Mouse (Mus musculus) B cell, adult (primary cell): ENCODE measurements around the gene Zfp148. TPM values are rescaled to one million over a fixed set of nuclear protein-coding genes. Genes with fewer than 3 reads are reported as not detected.

Experiments used
- total RNA-seq: library from RNA; stranded (reverse); gene quantifications from 4 replicates; pipeline ENCODE4 v1.2.4, GENCODE M21; 2023; ENCODE audit not compliant: inconsistent age

Zfp148 gene
- total RNA-seq, result 72.7 to 81.5 TPM (median 74.5 TPM) in 4 replicates

GRCm38 (mm10) chr16:33379944-33380881 lies at the start of gene Zfp148:
Zfp148 (plus strand) TSS chr16:33380836.

GRCm38 (mm10) chr16:33516807-33517565 lies 136.3 kb downstream of the Zfp148 start, which contains the start of gene Slc12a8:
Slc12a8 (plus strand) TSS chr16:33517328.

Other genes starting within 250 kb of the Zfp148 start
- gene Osbpl11, start 195.8 kb upstream of the Zfp148 start, total RNA-seq, result 24.3 to 26.3 TPM (median 25.4 TPM) in 4 replicates
- gene Snx4, start 129.4 kb upstream of the Zfp148 start, total RNA-seq, result 43.9 to 55.4 TPM (median 50.8 TPM) in 4 replicates
- gene Slc12a8, start 136.5 kb downstream of the Zfp148 start, total RNA-seq, result 0.29 to 0.51 TPM (median 0.48 TPM) in 3 of 4 replicates, not detected in the other